Mouse (Mus musculus): ENCODE data around the gene Gm20388.

GRCm38 (mm10) chr8:121480411-121481031 is 1569.9 kb downstream of the Gm20388 start:
- TF ChIP-seq CTCF (IDR thresholded peaks at IDR 0.05; ENCODE audit: low read depth, low read length) (no peak), GATA1 (IDR thresholded peaks at IDR 0.05; ENCODE audit: borderline replicate concordance, low read length) (no peak), GATA2 (IDR thresholded peaks at IDR 0.05; ENCODE audit: borderline replicate concordance, low read depth, low read length) (no peak), TAL1 (conservative IDR thresholded peaks at IDR 0.05; ENCODE audit: low read depth, low read length) (no peak)

All from G1E (cell line).